Mouse (Mus musculus) brain, embryonic 18.5 days (tissue): Measurements from ENCODE around the gene Plxna4.
A peak's percentile ranks its signal among the peaks of the same experiment; 100 is the strongest.

ENCODE experiments used
- DNase-seq: peaks from one replicate; pipeline ENCODE4 v3.0.0-alpha.2; 2012; ENCODE audit warnings: low read depth, low spot score

Plxna4 gene

DNA sequence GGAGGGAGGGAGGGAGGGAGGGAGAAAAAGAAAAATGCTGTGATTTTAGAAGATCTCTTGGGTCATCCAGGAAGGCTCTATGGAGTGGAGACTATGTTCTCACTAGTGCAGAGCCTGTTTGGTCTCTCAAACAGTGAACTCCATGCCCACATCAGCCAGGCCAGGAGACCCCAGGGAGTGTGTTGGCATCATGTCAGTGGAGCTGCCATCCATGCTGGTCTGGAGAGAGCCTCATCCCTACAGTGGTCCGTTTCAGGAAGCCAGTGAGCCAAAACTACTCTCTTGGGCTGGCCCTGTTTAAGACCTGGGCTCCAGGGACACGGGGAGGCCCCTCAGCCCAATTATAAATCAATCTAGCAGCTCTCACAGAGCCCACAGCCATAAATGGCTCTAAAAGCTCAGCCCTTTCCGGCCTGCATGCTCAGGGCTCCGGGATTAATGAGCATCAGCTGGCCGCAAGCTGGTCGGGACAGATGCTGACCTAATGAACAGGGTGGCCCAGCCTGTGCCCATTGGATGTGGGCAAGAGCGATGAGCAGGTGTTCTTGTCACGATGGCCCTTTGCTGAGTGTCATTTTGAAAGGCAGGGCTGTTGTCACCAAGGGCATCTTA is 180.3 kb downstream of the Plxna4 start:
- DNase-seq, result no peak

DNA sequence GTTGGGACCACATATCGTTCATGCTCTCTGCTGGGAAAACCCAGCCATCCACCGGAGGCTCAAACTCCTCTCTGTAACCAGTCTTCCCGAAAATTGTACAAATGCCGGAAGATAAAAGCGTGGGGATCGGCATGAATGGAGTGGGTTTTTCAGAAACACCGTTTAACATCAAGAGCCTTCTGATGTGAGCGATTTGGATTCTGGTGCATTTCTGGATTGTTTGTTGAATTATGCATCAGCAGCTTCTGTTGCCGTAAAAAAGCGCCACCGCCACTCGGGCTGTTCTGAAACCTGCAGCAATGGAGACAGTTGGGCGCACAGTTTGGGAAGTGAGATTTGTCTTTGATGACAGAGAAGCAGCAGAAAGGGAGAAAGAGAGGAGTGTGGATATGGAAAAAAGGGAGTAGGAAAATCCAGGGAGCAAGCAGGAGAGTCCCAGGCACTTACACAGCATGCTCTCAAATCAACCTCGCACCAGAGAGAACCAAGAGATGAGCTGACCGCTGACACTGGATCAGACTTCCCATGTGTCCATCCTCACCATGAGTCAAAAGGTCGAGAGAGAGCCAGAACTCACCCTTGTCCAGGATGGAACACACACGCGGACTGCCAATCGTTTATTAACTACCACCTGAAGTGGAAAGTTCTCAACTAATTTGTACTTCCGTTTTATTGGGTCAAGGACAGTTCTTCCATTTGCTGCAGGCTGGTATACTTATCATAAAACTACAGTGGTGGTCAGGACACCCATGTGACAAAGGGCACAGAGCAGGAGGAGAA is 181.5 kb downstream of the Plxna4 start:
- DNase-seq, result no peak

DNA sequence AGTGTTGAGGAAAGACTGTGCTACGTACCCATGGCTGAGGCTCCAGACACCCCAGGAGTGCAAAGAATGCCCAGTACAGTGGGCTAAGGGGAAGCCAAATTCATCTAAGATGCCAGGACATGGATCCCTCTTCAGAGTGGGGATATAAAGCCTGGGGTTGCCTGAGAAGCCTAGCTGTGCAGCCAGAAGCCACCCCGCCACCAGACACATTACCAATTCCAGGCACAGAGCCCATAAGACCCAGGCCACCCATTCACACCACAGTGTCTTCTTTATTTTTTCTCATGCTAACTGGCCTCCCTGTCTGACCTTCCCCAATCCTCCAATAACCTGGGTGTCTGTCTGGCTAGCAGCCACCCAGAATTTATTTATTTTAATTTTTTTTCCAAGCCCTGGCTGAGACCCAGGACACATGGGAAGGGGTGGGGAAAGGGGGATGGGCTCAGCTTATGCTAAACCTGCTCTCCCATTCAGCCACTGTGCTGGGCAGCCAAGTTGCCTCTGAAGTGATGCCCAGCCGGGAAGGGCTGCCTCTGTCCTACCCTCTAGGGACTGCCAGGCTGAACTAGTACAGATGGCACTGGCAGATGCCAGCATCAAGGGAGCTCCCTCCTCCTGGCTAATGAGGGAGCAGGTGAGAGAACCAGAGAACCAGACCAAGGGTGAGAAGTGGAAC is 185.3 kb downstream of the Plxna4 start:
- no peak for DNase-seq

- no peak for DNase-seq
These were observed 189.7 kb downstream of the Plxna4 start for GRCm38 (mm10) chr6:32398261-32398660.

GRCm38 (mm10) chr6:32397133-32397730 is 190.8 kb downstream of the Plxna4 start:
- no peak for DNase-seq

- DNase-seq, result no peak
These were observed 192.6 kb downstream of the Plxna4 start for GRCm38 (mm10) chr6:32395415-32395814.

- DNase-seq, result no peak
These were observed 195.7 kb downstream of the Plxna4 start for GRCm38 (mm10) chr6:32392262-32392661.

DNA sequence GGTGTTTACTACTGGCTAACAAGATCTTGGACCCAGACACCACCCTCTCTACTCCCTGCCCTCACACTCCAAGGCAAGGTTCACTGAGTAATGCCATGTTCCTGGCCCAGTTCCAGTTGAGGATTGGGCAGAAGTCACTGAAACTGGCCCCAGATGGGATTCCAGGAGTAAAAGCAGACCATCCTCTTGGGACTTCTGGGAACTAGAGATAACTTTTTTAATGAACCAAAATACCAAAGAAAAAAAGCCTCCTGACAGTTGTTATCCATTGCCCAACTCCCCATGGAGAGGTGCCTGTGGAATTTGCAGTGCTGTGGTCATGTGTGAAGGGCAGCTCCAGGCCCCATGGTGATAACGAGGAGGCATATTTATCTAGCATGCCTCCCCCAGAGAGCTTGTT is 199.7 kb downstream of the Plxna4 start:
- DNase-seq, result no peak

- no peak for DNase-seq
These were observed 201.1 kb downstream of the Plxna4 start for GRCm38 (mm10) chr6:32386915-32387314.

DNA sequence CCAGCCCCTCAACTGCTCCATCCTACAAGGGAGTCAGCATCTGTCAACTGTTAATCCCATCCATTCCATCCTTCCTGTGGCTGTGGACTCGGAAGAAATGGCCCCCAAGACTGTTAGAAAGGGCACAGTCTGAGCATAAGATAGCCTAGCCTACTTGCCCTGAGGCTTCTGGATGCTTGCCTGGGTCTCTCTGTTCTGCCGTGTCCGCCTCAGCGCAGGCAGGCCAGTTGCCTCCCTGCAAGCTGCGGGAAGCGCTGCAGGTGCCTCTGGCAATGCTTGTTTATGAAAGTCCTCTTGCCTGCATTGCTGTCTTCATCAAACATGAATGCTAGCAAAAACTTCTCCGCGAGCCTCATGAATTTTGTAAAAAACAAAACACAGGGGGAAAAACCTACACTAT is 203.1 kb downstream of the Plxna4 start:
- DNase-seq, result no peak

- DNase-seq, result no peak
These were observed 203.6 kb downstream of the Plxna4 start for GRCm38 (mm10) chr6:32384423-32384822.

GRCm38 (mm10) chr6:32381516-32381915 is 206.5 kb downstream of the Plxna4 start:
- DNase-seq, result no peak

GRCm38 (mm10) chr6:32377181-32377580 is 210.8 kb downstream of the Plxna4 start:
- DNase-seq, result no peak

- DNase-seq, result peak; percentile 62
These were observed 214.0 kb downstream of the Plxna4 start for GRCm38 (mm10) chr6:32373931-32374361.

GRCm38 (mm10) chr6:32369092-32369491 is 218.9 kb downstream of the Plxna4 start:
- no peak for DNase-seq

DNA sequence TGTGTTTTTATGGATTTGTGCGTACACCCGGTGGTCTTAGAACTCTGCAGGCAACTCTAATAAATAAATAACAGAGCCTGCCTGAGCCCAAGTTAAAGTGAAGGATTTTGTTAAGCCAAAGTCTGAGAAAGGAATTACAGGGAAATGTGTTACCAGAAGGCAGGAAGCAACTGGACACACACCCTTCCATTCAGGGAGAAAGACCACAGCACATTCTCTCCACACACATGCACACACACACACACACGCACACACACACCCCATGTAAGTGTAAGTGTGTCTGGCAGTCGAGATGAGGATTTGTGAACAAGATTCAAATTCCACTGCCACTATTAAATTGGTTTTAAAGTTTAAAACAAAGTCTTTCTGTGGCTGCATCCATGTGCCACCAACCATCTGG is 219.6 kb downstream of the Plxna4 start:
- no peak for DNase-seq

DNA sequence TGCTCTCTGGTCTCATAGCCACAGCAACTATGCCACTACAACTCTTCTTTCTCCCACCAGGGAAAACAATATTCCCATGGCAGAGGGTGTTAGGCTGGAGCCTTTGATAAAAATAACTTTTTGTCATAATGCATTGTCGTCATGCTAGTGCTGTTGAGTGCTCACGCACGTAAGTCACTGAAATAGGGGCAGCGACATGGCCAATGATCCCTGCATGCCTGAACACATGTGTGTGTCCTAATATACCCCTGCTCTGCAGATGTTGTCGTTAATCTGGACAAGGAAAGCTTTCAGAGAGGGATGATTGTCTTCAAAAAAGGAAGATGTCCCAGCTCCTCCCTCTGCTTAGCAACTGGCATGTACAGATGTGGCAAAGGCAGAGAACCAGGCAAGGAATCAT is 223.1 kb downstream of the Plxna4 start:
- no peak for DNase-seq

DNA sequence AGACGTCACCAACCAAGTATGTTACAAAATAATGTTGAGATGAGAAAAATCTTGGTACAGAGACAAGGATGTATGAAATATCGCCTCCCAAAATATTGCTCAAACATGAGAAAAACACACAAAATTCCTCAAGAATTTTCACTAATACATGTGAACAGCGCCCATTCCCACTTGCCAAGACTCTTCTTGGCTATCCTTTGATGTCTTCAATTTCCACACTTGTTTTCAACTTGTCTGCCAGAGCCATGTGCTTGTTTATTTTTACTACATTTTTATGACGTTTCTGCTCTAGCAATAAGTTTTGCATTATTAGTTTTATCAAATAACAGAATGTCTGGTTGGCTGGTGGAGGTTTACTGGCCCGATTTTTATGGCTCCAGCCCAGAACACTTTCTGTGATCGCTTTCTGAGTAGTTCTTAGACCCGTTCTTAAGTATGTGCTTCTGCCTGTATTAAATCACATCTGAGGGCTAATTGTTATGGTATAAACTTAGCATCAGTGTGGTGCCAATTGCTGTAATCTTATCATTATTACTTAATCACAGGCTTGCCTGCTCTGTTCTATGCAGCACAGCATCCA is 224.4 kb downstream of the Plxna4 start:
- no peak for DNase-seq

DNA sequence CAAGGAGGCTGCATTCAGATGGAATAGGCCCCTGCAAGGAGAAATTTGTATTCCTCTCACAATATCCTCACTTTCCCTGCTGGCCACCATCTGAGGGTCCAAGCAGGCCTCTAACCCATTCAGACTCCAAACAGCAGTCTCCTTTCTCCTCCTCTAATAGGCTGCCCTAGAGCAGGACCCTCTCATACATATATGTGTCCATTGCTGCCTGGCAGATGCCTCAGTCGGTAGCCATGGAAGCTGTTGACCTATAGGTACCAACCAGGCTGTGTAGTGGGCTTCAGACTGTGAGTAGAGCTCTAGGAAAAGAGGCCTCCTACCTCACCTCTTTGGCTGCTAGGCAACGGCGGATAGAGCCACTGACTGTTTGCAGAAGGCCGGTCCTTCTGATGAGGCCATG is 225.6 kb downstream of the Plxna4 start:
- DNase-seq, result no peak

- DNase-seq, result no peak
These were observed 228.3 kb downstream of the Plxna4 start for GRCm38 (mm10) chr6:32359675-32360074.

GRCm38 (mm10) chr6:32357497-32357896 is 230.5 kb downstream of the Plxna4 start:
- DNase-seq, result no peak

- no peak for DNase-seq
These were observed 232.4 kb downstream of the Plxna4 start for GRCm38 (mm10) chr6:32355559-32355958.
